ENCODE assay signal across 13 mouse cellular contexts in the genomic region with DNA sequence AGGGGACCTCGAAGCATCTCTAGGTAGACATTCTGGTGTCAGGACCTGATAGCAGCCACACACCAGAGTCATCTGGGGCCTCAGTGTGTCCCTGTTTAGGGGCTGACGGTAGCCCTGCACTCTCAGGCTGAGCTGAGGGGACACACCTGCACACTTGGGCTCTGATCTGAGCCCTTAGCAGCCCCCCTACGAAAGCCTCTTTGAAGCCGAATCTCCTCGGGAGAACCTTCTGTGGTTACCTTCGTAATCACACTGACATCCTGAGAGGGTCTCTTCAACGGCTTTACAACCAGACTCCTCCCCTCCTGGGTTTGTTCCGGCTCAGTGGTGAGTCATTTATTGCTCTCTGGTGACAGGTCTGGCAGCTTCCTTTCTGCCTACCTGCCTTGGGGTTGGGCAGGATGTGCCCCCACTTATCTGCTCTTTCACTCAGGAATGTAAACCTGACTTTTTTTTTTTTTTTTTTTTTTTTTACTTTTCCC. TPM values are rescaled to one million over a fixed set of nuclear protein-coding genes. Genes with fewer than 3 reads are reported as not detected.
DNase-seq lines count a peak whose midpoint lies in the region; ATAC-seq and TF ChIP-seq lines count a peak whose summit lies in the region.
"Had no signal": no experiment of that assay in that cellular context is flagged by ENCODE, and none has a peak within 500 bp of the region (broad histone marks: within the 10 kb centered on the region; RNA-seq: fewer than 3 reads in every experiment).

No protein-coding gene starts in this region.

- no peaks in the 10 kb centered on the region for H3K4me1 ChIP-seq in kidney, adult 2 months (ENCODE audit: control insufficient read depth, insufficient read depth, low read length)
- H3K4me1 ChIP-seq in limb, embryonic 13.5 days: peaks cover 6% of the 10 kb centered on the region; the same call in 1 of the 2 replicates

- H3K4me3 ChIP-seq in kidney, adult 2 months (ENCODE audit: insufficient read depth, low read depth, low read length): no peak overlapping the region
- H3K4me3 ChIP-seq in limb, embryonic 13.5 days: no peak overlapping the region
- H3K4me3 ChIP-seq: hindbrain, embryonic 10.5 days had no signal

- H3K9me3 ChIP-seq in limb, embryonic 13.5 days: no peaks in the 10 kb centered on the region
- H3K9me3 ChIP-seq: G1E; hindbrain, embryonic 10.5 days had no signal

- peak; percentile 26 for DNase-seq in kidney, adult 2 months
- no peak for DNase-seq in kidney, adult 8-10 months
- peak; percentile 57 to 86 for DNase-seq in thymus, adult 18-20 months
- no peak for DNase-seq in layer of hippocampus, postnatal 14 days (ENCODE audit: low spot score in 2 of 2)
- DNase-seq in urinary bladder, adult 2 months (ENCODE audit: low spot score): no peak
- no peak for DNase-seq in right cerebral cortex, adult 18-20 months
- DNase-seq: cerebellum, adult 9-11 months; retina, postnatal 1 day had no signal

- no peak for TF ChIP-seq POLR2A in kidney, adult 2 months (IDR thresholded peaks at IDR 0.05; ENCODE audit: low read depth, low read length)

- H3K27ac ChIP-seq in kidney, adult 2 months (ENCODE audit: insufficient read depth, low read depth, low read length): no peak overlapping the region
- H3K27ac ChIP-seq in limb, embryonic 13.5 days: no peak overlapping the region
- H3K27ac ChIP-seq: hindbrain, embryonic 10.5 days; macrophage had no signal

- TF ChIP-seq CTCF in kidney, adult 2 months (conservative IDR thresholded peaks at IDR 0.05; ENCODE audit: insufficient read depth, insufficient read length, low read depth, low read length): no peak

- 37% methylated on average over 8 of the region's 8 CpGs for WGBS in kidney, adult 2 months
- WGBS in limb, embryonic 13.5 days: 14% methylated on average over 8 of the region's 8 CpGs

- H3K9ac ChIP-seq in limb, embryonic 13.5 days: no peak overlapping the region

- H3K27me3 ChIP-seq in kidney, adult 2 months (replicated peaks; ENCODE audit: control insufficient read depth, insufficient read depth, low read length): no peaks in the 10 kb centered on the region
- no peaks in the 10 kb centered on the region for H3K27me3 ChIP-seq in limb, embryonic 13.5 days

- ATAC-seq in common myeloid progenitor, adult 5-6 weeks (replicated peaks; ENCODE audit: low read depth, poor library complexity, severe bottlenecking): peak; percentile 63
- ATAC-seq in limb, embryonic 13.5 days (ENCODE audit: low FRiP score, low read depth): no peak; the same call in 1 of the 2 replicates

- no peaks in the 10 kb centered on the region for H3K36me3 ChIP-seq in kidney, adult 2 months (ENCODE audit: control insufficient read depth, insufficient read depth, low read length)
- H3K36me3 ChIP-seq in limb, embryonic 13.5 days: no peaks in the 10 kb centered on the region
- H3K36me3 ChIP-seq: G1E; hindbrain, embryonic 10.5 days had no signal

- H3K4me2 ChIP-seq in limb, embryonic 13.5 days (replicated peaks): peak overlapping the region; percentile 7; the same call in 1 of the 2 replicates

RNA-seq across cellular contexts. Expression of gene Lamc2, which starts 45.5 kb away (rescaled TPM):
- polyA plus RNA-seq in kidney, adult 2 months (2012; rRNA removed): 7.0 TPM in 2 replicates
- not detected in 2 replicates for total RNA-seq in common myeloid progenitor, adult 5-6 weeks (2017)
- 5.8 and 6.3 TPM in 2 replicates for polyA plus RNA-seq in limb, embryonic 13.5 days (2015; fragmentation: Nextera tagmentation; extraction: Ambion mirVana)
- 1 to 10 TPM; 1.4 to 2.0 TPM for total RNA-seq in layer of hippocampus, postnatal 14 days (2021)
- polyA plus RNA-seq in urinary bladder, adult 2 months (2012; rRNA removed): 24.2 and 25.0 TPM in 2 replicates
- polyA plus RNA-seq: G1E, macrophage had no signal

Comparison
In these comparisons a context has a peak if more than half of its experiments do, and no peak if none do; other contexts are left out.
1. DNase-seq: peak in kidney, adult 2 months (single experiment) and thymus, adult 18-20 months (2 of 2); none in kidney, adult 8-10 months (0 of 2), layer of hippocampus, postnatal 14 days (0 of 2), urinary bladder, adult 2 months (single experiment) and right cerebral cortex, adult 18-20 months (single experiment).